Mouse (Mus musculus): ENCODE data around the gene Zc3h13. TPM values are rescaled to one million over a fixed set of nuclear protein-coding genes. Genes with fewer than 3 reads are reported as not detected.

The Zc3h13 gene
- total RNA-seq, 1 experiment from 2014 or later = 36.6 TPM

- no peak for DNase-seq
These were observed 39.2 kb downstream of the Zc3h13 start for GRCm38 (mm10) chr14:75323354-75323753.

GRCm38 (mm10) chr14:75328062-75328461 lies 43.9 kb downstream of the Zc3h13 start:
- no peak for DNase-seq

- no peak for DNase-seq
These were observed 46.4 kb downstream of the Zc3h13 start for GRCm38 (mm10) chr14:75330621-75331020.

- DNase-seq = no peak
These were observed 50.1 kb downstream of the Zc3h13 start for GRCm38 (mm10) chr14:75334321-75334720.

- DNase-seq = no peak
These were observed 53.7 kb downstream of the Zc3h13 start for GRCm38 (mm10) chr14:75337884-75338283.

GRCm38 (mm10) chr14:75346041-75346440 lies 61.9 kb downstream of the Zc3h13 start:
- no peak for DNase-seq

- DNase-seq = no peak
These were observed 67.5 kb downstream of the Zc3h13 start for GRCm38 (mm10) chr14:75351626-75352025.

GRCm38 (mm10) chr14:75363316-75363715 lies 79.1 kb downstream of the Zc3h13 start:
- DNase-seq = no peak

GRCm38 (mm10) chr14:75365301-75366035 lies 81.3 kb downstream of the Zc3h13 start:
- DNase-seq = no peak

GRCm38 (mm10) chr14:75366741-75367140 lies 82.6 kb downstream of the Zc3h13 start:
- peak; percentile 20 for DNase-seq

GRCm38 (mm10) chr14:75367503-75367902 lies 83.3 kb downstream of the Zc3h13 start:
- no peak for DNase-seq

- peak; percentile 75 for DNase-seq
These were observed 85.7 kb downstream of the Zc3h13 start for GRCm38 (mm10) chr14:75369880-75370279.

GRCm38 (mm10) chr14:75375006-75375598 lies 90.9 kb downstream of the Zc3h13 start:
- DNase-seq = no peak

- no peak for DNase-seq
These were observed 92.1 kb downstream of the Zc3h13 start for GRCm38 (mm10) chr14:75376256-75376655.

GRCm38 (mm10) chr14:75377612-75378011 lies 93.4 kb downstream of the Zc3h13 start:
- no peak for DNase-seq

Small RNA genes lying within 50 kb of the gene (microRNA-seq; reads per million reads assigned to microRNA genes)
- gene Gm44482 = 0 reads per million in 2 experiments

Other genes with a start within 250 kb of the Zc3h13 start
- not detected in 2 replicates for gene Lrrc63, start 153.5 kb upstream of the Zc3h13 start, total RNA-seq (2021)
- 8.9 and 11.1 TPM in 2 replicates for gene Lcp1, start 153.3 kb upstream of the Zc3h13 start, total RNA-seq (2021)
- gene Cpb2, start 42.1 kb upstream of the Zc3h13 start, total RNA-seq (2021) = 3.8 TPM in 1 of 2 replicates, not detected in the other
- 0.33 and 0.46 TPM in 2 replicates for gene Siah3, start 171.6 kb downstream of the Zc3h13 start, total RNA-seq (2021)